Mouse (Mus musculus) hindbrain, embryonic 10.5 days (tissue): Measurements from ENCODE around the gene Lamb3. TPM values are rescaled to one million over a fixed set of nuclear protein-coding genes. Genes with fewer than 3 reads are reported as not detected.

Experiments used
- DNase-seq: peaks from one replicate; pipeline ENCODE4 v3.0.0-alpha.2; 2017; ENCODE audit warnings: low spot score
- H3K27ac ChIP-seq: fragments of 300-500 bp; sonication (generic); 2 replicates; pipeline ENCODE4 v1.5.1; 2016; ENCODE audit warnings: mild to moderate bottlenecking, moderate library complexity
- H3K27me3 ChIP-seq: fragments of 300-500 bp; sonication (generic); 2 replicates; pipeline ENCODE4 v1.6.1; 2016; ENCODE audit warnings: mild to moderate bottlenecking; ENCODE audit not compliant: poor library complexity, insufficient read depth, severe bottlenecking
- H3K36me3 ChIP-seq: fragments of 300-500 bp; sonication (generic); 2 replicates; pipeline ENCODE4 v1.6.1; 2016; ENCODE audit warnings: mild to moderate bottlenecking, moderate library complexity
- H3K4me1 ChIP-seq: fragments of 300-500 bp; sonication (generic); replicated peaks from 2 replicates; pipeline ENCODE4 v1.6.1; 2016; ENCODE audit warnings: mild to moderate bottlenecking
- H3K4me3 ChIP-seq: fragments of 300-500 bp; sonication (generic); 2 replicates; pipeline ENCODE4 v1.5.1; 2016; ENCODE audit warnings: mild to moderate bottlenecking, moderate library complexity
- H3K9me3 ChIP-seq: fragments of 300-500 bp; sonication (generic); 2 replicates; pipeline ENCODE4 v1.6.1; 2016; ENCODE audit warnings: mild to moderate bottlenecking, moderate library complexity
- WGBS: fragments of 180-500 bp; shearing (Covaris S2); methylation state at CpG from one replicate; pipeline ENCODE4 v1.1.7; 2016; 5-methylcytosine and 5-hydroxymethylcytosine counted together
- polyA plus RNA-seq: library from polyadenylated mRNA; unstranded; fragments of >200 nt; fragmentation: Nextera tagmentation; extraction: Ambion mirVana; gene quantifications from 2 replicates; pipeline ENCODE4 v1.2.1, GENCODE M21; 2016

Lamb3 gene
- polyA plus RNA-seq, 1 experiment from 2014 or later = 0.46 TPM

DNA sequence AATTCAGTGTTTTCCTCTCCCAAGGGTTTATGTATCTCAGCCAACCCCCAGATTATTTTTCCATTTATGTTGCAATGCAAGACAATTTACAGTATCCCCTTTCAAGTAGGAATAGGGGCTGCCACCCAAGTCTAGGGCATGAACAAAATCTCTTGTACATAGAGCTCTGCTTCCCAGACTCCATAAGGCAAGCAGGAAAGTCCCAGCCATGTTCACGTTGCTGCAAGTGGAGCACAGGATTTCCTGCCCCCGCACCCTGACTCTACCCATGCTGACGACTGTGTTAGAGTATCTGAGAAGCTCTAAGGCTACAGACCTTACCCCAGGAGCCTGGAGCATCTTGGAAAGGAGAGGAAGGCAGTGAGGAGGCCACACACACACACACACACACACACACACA, 17.7 kb upstream of the Lamb3 start:
- Histone ChIP-seq H3K4me3 (no peak overlapping the region), H3K36me3 (no peaks in the 10 kb centered on the region), H3K27ac (peak overlapping the region; percentile 25; the same call in 1 of the 2 replicates), H3K4me1 (peaks cover 14% of the 10 kb centered on the region), H3K9me3 (no peaks in the 10 kb centered on the region), H3K27me3 (no peaks in the 10 kb centered on the region)
- DNase-seq = no peak
- 55% methylated on average over 3 of the region's 3 CpGs for WGBS

DNA sequence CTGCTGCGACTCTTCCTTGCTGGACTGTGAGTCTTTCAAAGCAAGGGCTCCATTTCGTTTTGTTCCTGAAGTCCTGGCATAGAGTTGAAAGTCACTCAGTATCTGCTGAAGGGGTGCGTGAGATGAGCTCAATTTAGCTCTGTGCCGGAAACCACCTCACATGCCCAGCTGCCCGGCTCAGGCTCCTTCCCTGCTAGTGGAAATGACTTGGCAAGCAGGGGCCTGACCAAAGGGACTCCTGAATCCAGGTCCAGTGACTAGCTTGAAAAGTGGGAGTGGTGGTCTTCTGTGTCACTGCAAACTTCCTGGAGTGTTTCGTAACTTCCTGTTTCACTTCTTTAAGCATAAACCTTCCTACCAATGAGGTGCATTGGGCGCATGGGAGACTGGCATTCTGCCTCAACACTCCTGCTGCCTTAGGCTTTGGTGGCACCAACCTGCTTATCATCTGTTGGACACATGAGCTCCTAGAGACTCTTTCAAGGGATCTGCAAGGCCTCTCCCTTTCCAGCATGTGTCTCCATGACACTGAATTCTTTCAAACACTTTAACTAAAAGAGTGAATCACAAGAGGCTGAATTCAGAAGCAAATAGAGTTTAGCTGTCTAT, 15.7 kb upstream of the Lamb3 start:
- no peak for DNase-seq
- WGBS = 87% methylated on average over 7 of the region's 7 CpGs
- no peaks in the 10 kb centered on the region for H3K27me3 ChIP-seq

DNA sequence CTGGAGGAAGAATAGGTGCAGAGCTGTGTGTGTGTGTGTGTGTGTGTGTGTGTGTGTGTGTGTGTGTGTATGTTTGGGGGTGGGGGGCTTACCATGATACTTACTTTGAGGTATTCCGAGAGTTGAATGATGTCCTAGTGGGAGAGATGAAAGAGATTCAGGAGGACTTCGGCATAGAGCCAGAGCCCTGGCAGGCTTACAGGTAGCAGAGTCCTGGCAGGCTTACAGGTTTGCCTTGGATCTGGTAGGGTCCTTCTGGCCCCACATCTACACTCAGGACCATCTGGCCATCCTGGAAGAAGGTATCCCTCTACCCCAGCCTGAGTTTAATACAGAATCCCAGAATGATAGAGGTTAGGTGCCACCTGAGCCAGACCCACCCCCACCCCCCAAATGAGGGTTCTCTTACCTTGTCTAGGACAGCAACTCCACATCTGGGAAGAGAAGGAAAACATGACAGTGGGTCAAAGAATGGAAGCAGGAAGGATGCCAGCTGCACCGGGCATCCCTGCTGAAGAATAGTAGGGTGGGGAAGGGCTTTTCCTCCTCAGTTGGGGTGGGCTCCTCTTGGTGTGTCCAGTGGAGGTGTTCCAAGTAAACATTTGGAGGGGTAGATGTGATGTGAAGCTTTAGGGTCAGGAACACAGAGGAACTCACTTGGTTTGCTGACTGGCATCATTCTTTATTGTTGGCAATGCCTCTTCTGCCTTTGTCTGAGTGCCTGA, 12.9 kb upstream of the Lamb3 start:
- no peaks in the 10 kb centered on the region for H3K36me3 ChIP-seq
- no peak overlapping the region for H3K27ac ChIP-seq
- no peaks in the 10 kb centered on the region for H3K27me3 ChIP-seq
- 85% methylated on average over 3 of the region's 3 CpGs for WGBS
- no peak for DNase-seq
- H3K4me1 ChIP-seq = peaks cover 6% of the 10 kb centered on the region
- H3K9me3 ChIP-seq = no peaks in the 10 kb centered on the region
- no peak overlapping the region for H3K4me3 ChIP-seq

More for the DNA sequence above, 15.7 kb upstream of the Lamb3 start:
- no peaks in the 10 kb centered on the region for H3K36me3 ChIP-seq
- H3K4me1 ChIP-seq = peaks cover 14% of the 10 kb centered on the region
- no peak overlapping the region for H3K27ac ChIP-seq
- H3K4me3 ChIP-seq = no peak overlapping the region
- H3K9me3 ChIP-seq = no peaks in the 10 kb centered on the region

GRCm38 (mm10) chr1:193195169-193195810, 12.2 kb upstream of the Lamb3 start:
- H3K9me3 ChIP-seq = no peaks in the 10 kb centered on the region
- no peak overlapping the region for H3K4me3 ChIP-seq
- WGBS = 78% methylated on average over 3 of the region's 3 CpGs
- DNase-seq = no peak
- H3K27ac ChIP-seq = no peak overlapping the region
- no peaks in the 10 kb centered on the region for H3K27me3 ChIP-seq
- H3K4me1 ChIP-seq = no peaks in the 10 kb centered on the region; the same call in 1 of the 2 replicates
- H3K36me3 ChIP-seq = no peaks in the 10 kb centered on the region

- Histone ChIP-seq H3K9me3 (no peaks in the 10 kb centered on the region), H3K36me3 (no peaks in the 10 kb centered on the region), H3K27ac (no peak overlapping the region), H3K4me1 (no peaks in the 10 kb centered on the region; the same call in 1 of the 2 replicates), H3K27me3 (no peaks in the 10 kb centered on the region; the same call in 1 of the 2 replicates), H3K4me3 (no peak overlapping the region)
- 92% methylated on average over 18 of the region's 18 CpGs for WGBS
- no peak for DNase-seq
Measured at GRCm38 (mm10) chr1:193197494-193198205, 9.8 kb upstream of the Lamb3 start.

DNA sequence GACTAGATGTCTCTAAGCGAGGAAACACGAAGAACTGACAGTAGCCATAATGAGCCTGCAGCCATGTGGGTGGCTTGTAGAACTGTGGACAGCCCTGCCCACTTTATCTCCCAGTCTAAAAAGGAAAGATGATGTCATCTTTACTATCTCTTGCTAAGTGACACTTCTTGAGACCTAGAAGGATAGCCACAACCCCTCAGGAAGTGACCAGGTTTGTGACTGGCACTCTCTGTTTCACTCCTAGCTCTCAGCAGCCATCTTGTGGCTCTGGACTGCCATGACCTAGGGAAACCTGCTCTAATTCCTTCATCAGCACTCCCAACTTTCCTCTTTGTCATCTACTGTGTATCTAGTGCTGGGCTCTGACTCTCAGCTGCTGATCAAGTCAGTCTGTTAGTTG, 9.2 kb upstream of the Lamb3 start:
- Histone ChIP-seq H3K4me3 (no peak overlapping the region), H3K4me1 (no peaks in the 10 kb centered on the region; the same call in 1 of the 2 replicates), H3K9me3 (no peaks in the 10 kb centered on the region), H3K36me3 (no peaks in the 10 kb centered on the region), H3K27me3 (no peaks in the 10 kb centered on the region; the same call in 1 of the 2 replicates), H3K27ac (no peak overlapping the region)
- WGBS = 93% methylated on average over 2 of the region's 2 CpGs
- no peak for DNase-seq

DNA sequence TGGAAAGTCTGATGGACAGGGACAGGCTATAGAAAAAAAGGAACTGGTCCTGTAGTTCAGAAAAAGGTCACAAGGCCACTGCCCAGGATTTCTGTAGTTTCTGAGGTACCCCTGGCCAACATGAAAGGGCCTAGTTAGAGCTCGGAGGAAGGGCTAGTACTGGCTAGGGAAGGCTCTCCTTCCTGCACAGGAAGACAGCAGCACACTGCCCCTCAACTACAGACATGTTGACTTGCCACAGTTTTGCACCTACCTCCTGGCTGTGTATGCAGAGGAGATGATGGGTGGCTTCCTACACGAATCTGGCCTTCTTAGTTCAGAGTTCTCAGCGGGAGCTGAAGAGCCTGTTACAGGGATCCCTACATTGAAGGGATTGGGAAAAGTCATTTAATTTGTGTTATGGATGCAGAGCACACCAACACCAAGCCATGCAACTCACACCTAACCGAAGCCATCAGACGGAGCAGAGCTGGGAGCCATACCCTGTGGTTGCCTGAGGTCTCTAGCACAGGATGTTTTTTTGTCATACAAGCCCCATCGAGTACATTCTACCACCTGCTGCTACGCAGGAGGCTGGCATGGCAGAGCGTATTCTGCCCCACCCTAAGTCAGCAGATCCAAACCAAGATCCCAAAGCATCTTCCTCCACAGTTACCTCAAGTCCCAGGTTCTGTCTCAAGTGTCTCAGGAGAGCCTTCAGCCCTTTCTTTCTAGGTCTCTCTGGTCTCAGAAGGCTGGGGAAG, 6.7 kb upstream of the Lamb3 start:
- Histone ChIP-seq H3K27me3 (no peaks in the 10 kb centered on the region; the same call in 1 of the 2 replicates), H3K36me3 (no peaks in the 10 kb centered on the region), H3K27ac (no peak overlapping the region), H3K4me1 (no peaks in the 10 kb centered on the region; the same call in 1 of the 2 replicates), H3K9me3 (no peaks in the 10 kb centered on the region), H3K4me3 (no peak overlapping the region)
- DNase-seq = no peak
- 78% methylated on average over 8 of the region's 8 CpGs for WGBS

DNA sequence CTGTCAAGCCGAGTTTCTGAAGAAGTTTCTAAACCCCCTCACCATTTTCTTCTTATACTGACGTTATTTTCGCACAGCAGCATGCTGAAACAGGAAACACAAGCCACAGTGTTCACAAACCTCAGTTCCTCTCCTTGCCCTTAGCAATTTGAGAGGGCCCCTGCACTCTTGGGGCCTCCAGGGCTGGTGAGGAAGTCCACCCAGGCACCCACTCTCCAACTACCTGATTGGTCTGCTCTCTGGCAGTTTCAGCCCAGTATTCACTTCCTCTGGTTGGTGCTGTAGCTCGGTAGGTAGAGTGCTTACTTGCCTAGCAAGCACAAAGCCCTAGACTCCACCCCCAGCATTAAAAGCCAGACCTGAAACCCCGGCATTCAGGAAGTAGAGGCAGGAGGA, 6.1 kb upstream of the Lamb3 start, which contains the start of gene Traf3ip3:
TSS of gene Traf3ip3 (minus strand) at position 321 of the 396 bp plus-strand sequence.
- no peak for DNase-seq
- Histone ChIP-seq H3K4me3 (no peak within 1 kb of the TSS), H3K27ac (no peak within 1 kb of the TSS), H3K36me3 (no peaks in the 10 kb centered on the region), H3K27me3 (no peaks in the 10 kb centered on the region; the same call in 1 of the 2 replicates), H3K4me1 (no peaks in the 10 kb centered on the region; the same call in 1 of the 2 replicates), H3K9me3 (no peaks in the 10 kb centered on the region)
- 67% methylated on average over 5 of the region's 5 CpGs for WGBS

DNA sequence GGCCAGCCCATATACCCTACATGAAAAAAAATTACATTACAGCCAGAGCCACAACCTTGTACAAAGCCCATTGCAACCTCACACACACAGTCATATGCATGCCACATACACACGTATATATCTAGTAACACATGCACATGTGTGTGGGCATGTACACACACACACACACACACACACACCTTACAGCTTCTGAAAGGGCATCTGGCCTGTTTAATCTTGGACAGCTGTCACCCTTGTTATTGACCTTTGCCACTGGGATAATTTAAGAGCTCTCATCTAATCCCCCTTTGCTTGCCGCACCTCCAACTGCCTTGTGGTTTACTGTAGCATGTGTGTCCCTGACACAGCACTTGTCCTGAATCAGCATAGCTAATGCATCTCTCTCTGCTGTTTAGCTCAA, 3.7 kb upstream of the Lamb3 start:
- no peak for DNase-seq
- Histone ChIP-seq H3K27ac (no peak overlapping the region), H3K36me3 (no peaks in the 10 kb centered on the region), H3K4me1 (no peaks in the 10 kb centered on the region; the same call in 1 of the 2 replicates), H3K9me3 (no peaks in the 10 kb centered on the region), H3K4me3 (no peak overlapping the region), H3K27me3 (no peaks in the 10 kb centered on the region; the same call in 1 of the 2 replicates)
- 84% methylated on average over 2 of the region's 2 CpGs for WGBS

DNA sequence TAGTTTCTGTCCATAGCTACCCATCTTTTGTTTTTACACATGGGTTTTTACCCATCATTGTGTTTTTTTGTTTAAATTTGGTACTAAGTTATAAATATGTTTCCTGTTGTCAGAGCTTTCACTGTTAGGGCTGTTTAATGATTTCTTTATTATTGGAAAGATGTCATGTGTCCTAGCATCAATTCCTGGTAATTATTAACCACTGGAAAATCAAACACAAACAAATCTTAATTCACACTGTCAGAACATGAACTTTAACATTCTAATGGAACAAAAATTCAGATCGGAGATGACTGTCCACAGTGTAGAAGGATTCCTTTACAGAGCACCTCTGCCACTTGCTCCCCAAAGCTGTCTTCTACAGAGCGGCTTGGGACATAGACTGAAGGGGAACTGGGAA, 2.1 kb upstream of the Lamb3 start:
- Histone ChIP-seq H3K27ac (no peak overlapping the region), H3K9me3 (no peaks in the 10 kb centered on the region), H3K27me3 (no peaks in the 10 kb centered on the region; the same call in 1 of the 2 replicates), H3K4me1 (no peaks in the 10 kb centered on the region), H3K4me3 (no peak overlapping the region), H3K36me3 (no peaks in the 10 kb centered on the region)
- DNase-seq = no peak
- WGBS = 91% methylated on average over 2 of the region's 2 CpGs

- Histone ChIP-seq H3K27ac (no peak overlapping the region), H3K27me3 (no peaks in the 10 kb centered on the region), H3K9me3 (no peaks in the 10 kb centered on the region), H3K4me3 (no peak overlapping the region), H3K36me3 (no peaks in the 10 kb centered on the region), H3K4me1 (no peaks in the 10 kb centered on the region)
- 41% methylated on average over 2 of the region's 2 CpGs for WGBS
- DNase-seq = peak; percentile 34
Measured at GRCm38 (mm10) chr1:193208178-193208577, 679 bp downstream of the Lamb3 start.

- Histone ChIP-seq H3K36me3 (no peaks in the 10 kb centered on the region), H3K27ac (no peak overlapping the region), H3K27me3 (no peaks in the 10 kb centered on the region), H3K4me1 (no peaks in the 10 kb centered on the region), H3K9me3 (no peaks in the 10 kb centered on the region), H3K4me3 (no peak overlapping the region)
- no peak for DNase-seq
- WGBS = 80% methylated on average over 5 of the region's 5 CpGs
Measured at GRCm38 (mm10) chr1:193211371-193211770, 3.9 kb downstream of the Lamb3 start.
